Mouse (Mus musculus): ENCODE results near the gene Zbtb9. TPM values are rescaled to one million over a fixed set of nuclear protein-coding genes. Genes with fewer than 3 reads are reported as not detected.

Gene Zbtb9
- polyA plus RNA-seq, 1 experiment from 2014 or later: 14.8 TPM

DNA sequence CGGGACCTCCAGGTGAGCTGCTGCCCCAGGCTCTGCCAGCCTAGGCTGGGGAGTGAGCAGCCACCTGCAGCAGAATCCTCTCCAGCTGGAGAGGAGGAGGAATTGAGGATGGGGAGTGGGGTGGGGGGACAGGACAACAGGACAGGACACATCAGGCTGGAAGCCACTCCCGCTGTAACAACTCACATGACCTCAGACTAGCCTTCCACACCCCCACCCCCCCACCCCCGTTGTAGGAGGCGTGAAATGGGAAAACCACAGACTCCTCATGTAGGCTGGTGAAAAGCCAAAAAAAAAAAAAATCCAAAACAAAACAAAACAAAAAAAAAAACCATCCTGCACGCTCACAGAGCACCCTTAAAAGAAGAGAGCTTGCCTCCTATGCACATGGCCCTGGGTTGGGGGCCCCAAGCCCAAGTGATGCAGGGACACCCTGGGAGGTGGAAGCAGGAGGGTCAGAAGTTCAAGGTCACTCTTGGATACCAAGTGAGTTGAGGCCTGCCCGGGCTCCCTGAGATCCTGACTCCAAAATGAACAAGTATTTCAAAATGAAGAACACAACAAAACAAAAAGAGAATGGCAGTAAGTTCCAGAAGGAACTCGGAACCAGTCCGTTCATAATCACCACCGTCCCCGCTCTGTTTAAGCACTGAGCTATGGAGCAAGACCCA is 66.6 kb downstream of the Zbtb9 start:
- H3K4me2 ChIP-seq (ENCODE audit: low read depth, low read length): no peak overlapping the region
- H3K4me3 ChIP-seq (ENCODE audit: low read length): no peak overlapping the region
- no peaks in the 10 kb centered on the region for H3K27me3 ChIP-seq (replicated peaks; ENCODE audit: control insufficient read depth, insufficient read depth, low read length)
- H3K27ac ChIP-seq (ENCODE audit: low read length): no peak overlapping the region
- no peak for ATAC-seq
- no peaks in the 10 kb centered on the region; the same call in 1 of the 2 replicates for H3K9me3 ChIP-seq (ENCODE audit: control insufficient read depth, low read length)
- whole genome bisulfite sequencing: 73% methylated on average over 10 of the region's 10 CpGs
- H3K9ac ChIP-seq (ENCODE audit: low read depth, low read length): peak overlapping the region; percentile 55
- H3K36me3 ChIP-seq (ENCODE audit: control insufficient read depth, insufficient read depth, low read length): no peaks in the 10 kb centered on the region
- H3K4me1 ChIP-seq (ENCODE audit: control insufficient read depth, insufficient read depth, low read length): peaks cover 48% of the 10 kb centered on the region

DNA sequence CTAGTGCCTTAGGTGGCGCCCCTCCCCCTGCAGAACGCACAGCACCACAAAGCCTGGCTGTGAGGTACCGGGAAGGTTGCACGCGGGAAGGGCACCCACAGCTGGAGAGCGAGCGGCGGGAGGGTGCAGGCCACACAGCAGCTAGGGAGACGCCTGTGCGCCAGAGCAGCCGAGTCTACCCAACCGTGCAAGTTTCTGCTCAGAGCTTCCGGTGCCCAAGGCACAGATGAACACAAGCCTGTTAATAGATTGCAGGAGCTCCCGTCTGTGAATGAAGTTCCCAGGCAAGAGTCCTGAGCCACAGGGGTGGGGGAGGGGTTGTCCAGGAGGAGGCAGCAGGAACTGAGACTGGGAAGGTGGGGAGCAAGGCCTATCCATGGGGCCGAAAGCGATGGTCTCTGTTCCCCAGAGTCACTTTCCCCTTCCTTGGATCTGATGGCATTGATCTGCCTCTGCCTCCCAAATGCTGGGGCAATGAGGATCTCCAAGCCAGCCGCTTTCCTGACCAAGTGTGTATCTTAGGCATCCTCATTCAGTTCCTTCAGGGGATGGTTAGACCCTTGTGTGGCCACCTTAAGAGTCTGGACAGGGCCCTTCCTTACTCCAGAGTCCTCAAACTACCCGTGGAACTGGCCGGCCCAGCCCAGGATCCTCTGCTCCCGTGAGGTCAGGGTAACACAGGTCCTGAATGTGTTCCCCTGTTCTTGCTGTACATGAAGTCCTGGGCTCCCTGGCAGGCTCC is 67.5 kb downstream of the Zbtb9 start:
- Histone ChIP-seq H3K9me3 (ENCODE audit: control insufficient read depth, low read length) (no peaks in the 10 kb centered on the region; the same call in 1 of the 2 replicates), H3K4me3 (ENCODE audit: low read length) (no peak overlapping the region), H3K36me3 (ENCODE audit: control insufficient read depth, insufficient read depth, low read length) (no peaks in the 10 kb centered on the region), H3K27me3 (replicated peaks; ENCODE audit: control insufficient read depth, insufficient read depth, low read length) (no peaks in the 10 kb centered on the region), H3K27ac (ENCODE audit: low read length) (peak overlapping the region; percentile 50; the same call in 1 of the 2 replicates), H3K9ac (ENCODE audit: low read depth, low read length) (peak overlapping the region; percentile 53), H3K4me2 (ENCODE audit: low read depth, low read length) (0 out of 2 replicates have a peak overlapping the region, but pooled peaks have one; percentile 28), H3K4me1 (ENCODE audit: control insufficient read depth, insufficient read depth, low read length) (peaks cover 45% of the 10 kb centered on the region)
- ATAC-seq: no peak
- 21% methylated on average over 20 of the region's 20 CpGs for WGBS

GRCm38 (mm10) chr17:27041046-27041786 is 68.2 kb downstream of the Zbtb9 start:
- Histone ChIP-seq H3K9me3 (ENCODE audit: control insufficient read depth, low read length) (no peaks in the 10 kb centered on the region; the same call in 1 of the 2 replicates), H3K4me2 (ENCODE audit: low read depth, low read length) (no peak overlapping the region), H3K9ac (ENCODE audit: low read depth, low read length) (no peak overlapping the region), H3K4me3 (ENCODE audit: low read length) (no peak overlapping the region), H3K27ac (ENCODE audit: low read length) (no peak overlapping the region), H3K36me3 (ENCODE audit: control insufficient read depth, insufficient read depth, low read length) (no peaks in the 10 kb centered on the region), H3K27me3 (replicated peaks; ENCODE audit: control insufficient read depth, insufficient read depth, low read length) (no peaks in the 10 kb centered on the region), H3K4me1 (ENCODE audit: control insufficient read depth, insufficient read depth, low read length) (peaks cover 44% of the 10 kb centered on the region)
- peak; percentile 9; the same call in 1 of the 2 replicates for ATAC-seq
- WGBS: 59% methylated on average over 11 of the region's 13 CpGs

DNA sequence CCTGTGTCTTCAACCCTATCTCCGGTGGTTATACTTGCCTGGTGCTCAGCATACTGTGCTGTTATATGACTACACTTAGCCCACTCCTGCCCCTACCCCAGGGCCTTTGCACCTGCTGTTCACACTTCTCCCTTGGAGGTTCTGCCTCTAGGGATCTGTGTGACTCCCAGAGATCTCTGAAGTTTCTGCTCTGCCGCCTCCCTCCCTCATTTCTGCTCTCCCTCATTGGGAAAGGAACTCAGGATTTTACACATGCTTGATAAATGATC is 68.8 kb downstream of the Zbtb9 start:
- no peak for ATAC-seq
- Histone ChIP-seq H3K4me2 (ENCODE audit: low read depth, low read length) (no peak overlapping the region), H3K36me3 (ENCODE audit: control insufficient read depth, insufficient read depth, low read length) (no peaks in the 10 kb centered on the region), H3K27ac (ENCODE audit: low read length) (no peak overlapping the region), H3K27me3 (replicated peaks; ENCODE audit: control insufficient read depth, insufficient read depth, low read length) (no peaks in the 10 kb centered on the region), H3K4me3 (ENCODE audit: low read length) (no peak overlapping the region), H3K9me3 (ENCODE audit: control insufficient read depth, low read length) (no peaks in the 10 kb centered on the region; the same call in 1 of the 2 replicates), H3K4me1 (ENCODE audit: control insufficient read depth, insufficient read depth, low read length) (peaks cover 47% of the 10 kb centered on the region), H3K9ac (ENCODE audit: low read depth, low read length) (no peak overlapping the region)
- 84% methylated on average over 2 of the region's 2 CpGs for WGBS

GRCm38 (mm10) chr17:27042840-27043239 is 69.9 kb downstream of the Zbtb9 start:
- peak; percentile 17 for ATAC-seq
- Histone ChIP-seq H3K36me3 (ENCODE audit: control insufficient read depth, insufficient read depth, low read length) (no peaks in the 10 kb centered on the region), H3K4me3 (ENCODE audit: low read length) (no peak overlapping the region), H3K4me1 (ENCODE audit: control insufficient read depth, insufficient read depth, low read length) (peaks cover 47% of the 10 kb centered on the region), H3K9me3 (ENCODE audit: control insufficient read depth, low read length) (no peaks in the 10 kb centered on the region; the same call in 1 of the 2 replicates), H3K4me2 (ENCODE audit: low read depth, low read length) (no peak overlapping the region), H3K9ac (ENCODE audit: low read depth, low read length) (no peak overlapping the region), H3K27ac (ENCODE audit: low read length) (peak overlapping the region; percentile 14; the same call in 1 of the 2 replicates), H3K27me3 (replicated peaks; ENCODE audit: control insufficient read depth, insufficient read depth, low read length) (no peaks in the 10 kb centered on the region)
- WGBS: 53% methylated on average over 6 of the region's 6 CpGs

GRCm38 (mm10) chr17:27045164-27045563 is 72.2 kb downstream of the Zbtb9 start:
- no peaks in the 10 kb centered on the region for H3K36me3 ChIP-seq (ENCODE audit: control insufficient read depth, insufficient read depth, low read length)
- ATAC-seq: no peak
- no peaks in the 10 kb centered on the region; the same call in 1 of the 2 replicates for H3K9me3 ChIP-seq (ENCODE audit: control insufficient read depth, low read length)
- 90% methylated on average over 6 of the region's 6 CpGs for WGBS
- H3K4me3 ChIP-seq (ENCODE audit: low read length): no peak overlapping the region
- H3K4me2 ChIP-seq (ENCODE audit: low read depth, low read length): no peak overlapping the region
- no peak overlapping the region for H3K9ac ChIP-seq (ENCODE audit: low read depth, low read length)
- H3K27ac ChIP-seq (ENCODE audit: low read length): no peak overlapping the region
- H3K4me1 ChIP-seq (ENCODE audit: control insufficient read depth, insufficient read depth, low read length): peaks cover 37% of the 10 kb centered on the region
- no peaks in the 10 kb centered on the region for H3K27me3 ChIP-seq (replicated peaks; ENCODE audit: control insufficient read depth, insufficient read depth, low read length)

GRCm38 (mm10) chr17:27047762-27048444 is 74.9 kb downstream of the Zbtb9 start:
- ATAC-seq: peak; percentile 57
- WGBS: 63% methylated on average over 14 of the region's 14 CpGs
- no peak overlapping the region for H3K4me3 ChIP-seq (ENCODE audit: low read length)
- H3K27ac ChIP-seq (ENCODE audit: low read length): peak overlapping the region; percentile 94
- peaks cover 46% of the 10 kb centered on the region for H3K4me1 ChIP-seq (ENCODE audit: control insufficient read depth, insufficient read depth, low read length)
- no peaks in the 10 kb centered on the region for H3K27me3 ChIP-seq (replicated peaks; ENCODE audit: control insufficient read depth, insufficient read depth, low read length)
- no peaks in the 10 kb centered on the region for H3K9me3 ChIP-seq (ENCODE audit: control insufficient read depth, low read length)
- H3K36me3 ChIP-seq (ENCODE audit: control insufficient read depth, insufficient read depth, low read length): no peaks in the 10 kb centered on the region
- no peak overlapping the region for H3K4me2 ChIP-seq (ENCODE audit: low read depth, low read length)
- peak overlapping the region; percentile 65 for H3K9ac ChIP-seq (ENCODE audit: low read depth, low read length)

- Histone ChIP-seq H3K27me3 (replicated peaks; ENCODE audit: control insufficient read depth, insufficient read depth, low read length) (no peaks in the 10 kb centered on the region), H3K36me3 (ENCODE audit: control insufficient read depth, insufficient read depth, low read length) (no peaks in the 10 kb centered on the region), H3K4me3 (ENCODE audit: low read length) (no peak overlapping the region), H3K4me1 (ENCODE audit: control insufficient read depth, insufficient read depth, low read length) (peaks cover 44% of the 10 kb centered on the region), H3K9me3 (ENCODE audit: control insufficient read depth, low read length) (no peaks in the 10 kb centered on the region), H3K4me2 (ENCODE audit: low read depth, low read length) (no peak overlapping the region), H3K9ac (ENCODE audit: low read depth, low read length) (peak overlapping the region; percentile 65), H3K27ac (ENCODE audit: low read length) (peak overlapping the region; percentile 94)
- ATAC-seq: peak; percentile 38
- WGBS: 43% methylated on average over 14 of the region's 14 CpGs
Measured at GRCm38 (mm10) chr17:27048445-27049239, 75.7 kb downstream of the Zbtb9 start.

Data from intestine, embryonic 16.5 days (tissue).